Mouse (Mus musculus) ES-Bruce4 (cell line): ENCODE data around the gene Rps8. TPM values are rescaled to one million over a fixed set of nuclear protein-coding genes. Genes with fewer than 3 reads are reported as not detected.
A peak's percentile ranks its signal among the peaks of the same experiment; 100 is the strongest.
"Not testable (repeated sequence)": the region's sequence is repeated elsewhere in the genome, so short reads cannot be mapped to it uniquely, and the experiment has no call there.

Experiments
- H3K27ac ChIP-seq: 2 replicates; pipeline ENCODE4 v1.5.1; 2012; ENCODE audit warnings: low read length, inconsistent platforms; ENCODE audit not compliant: insufficient read depth
- H3K27me3 ChIP-seq: 2 replicates; pipeline ENCODE4 v1.6.1; 2012; ENCODE audit warnings: mild to moderate bottlenecking, low read length, inconsistent platforms; ENCODE audit not compliant: control insufficient read depth, poor library complexity, insufficient read depth, severe bottlenecking
- H3K36me3 ChIP-seq: 2 replicates; pipeline ENCODE4 v1.6.1; 2012; ENCODE audit warnings: inconsistent platforms, mild to moderate bottlenecking, low read length, moderate library complexity; ENCODE audit not compliant: control insufficient read depth, poor library complexity, insufficient read depth, severe bottlenecking
- H3K4me1 ChIP-seq: one replicate; pipeline ENCODE4 v1.8.1; 2011; ENCODE audit warnings: low read length; ENCODE audit not compliant: control insufficient read depth, insufficient read depth
- H3K4me3 ChIP-seq: 2 replicates; pipeline ENCODE4 v1.5.1; 2011; ENCODE audit warnings: low read depth, mild to moderate bottlenecking, low read length
- H3K9ac ChIP-seq: 2 replicates; pipeline ENCODE4 v1.6.1; 2012; ENCODE audit warnings: low read depth, mild to moderate bottlenecking, inconsistent platforms; ENCODE audit not compliant: poor library complexity, severe bottlenecking
- H3K9me3 ChIP-seq: replicated peaks from 2 replicates; pipeline ENCODE4 v1.6.1; 2012; ENCODE audit warnings: mild to moderate bottlenecking, low read length, inconsistent platforms; ENCODE audit not compliant: control insufficient read depth, poor library complexity, insufficient read depth, severe bottlenecking
- CTCF ChIP-seq: IDR thresholded peaks from one replicate; pipeline ENCODE4 v1.8.1; 2011; ENCODE audit warnings: low read depth, low read length
- EP300 ChIP-seq: IDR thresholded peaks from 2 replicates; pipeline ENCODE4 v1.6.1; 2011; ENCODE audit warnings: low read depth, low read length; ENCODE audit not compliant: insufficient read depth
- POLR2A ChIP-seq: IDR thresholded peaks from one replicate; pipeline ENCODE4 v1.8.1; 2011; ENCODE audit warnings: low read length; ENCODE audit not compliant: insufficient read depth
- polyA plus RNA-seq: library from polyadenylated mRNA; stranded (reverse); fragments of >200 nt; gene quantifications from 2 replicates; pipeline ENCODE4 v1.2.4, GENCODE M21; 2011; ENCODE audit warnings: low read depth; ENCODE audit not compliant: missing spikeins, insufficient read depth, insufficient read length

Rps8 gene
- polyA plus RNA-seq, 1 experiment, result 2,253 TPM

DNA sequence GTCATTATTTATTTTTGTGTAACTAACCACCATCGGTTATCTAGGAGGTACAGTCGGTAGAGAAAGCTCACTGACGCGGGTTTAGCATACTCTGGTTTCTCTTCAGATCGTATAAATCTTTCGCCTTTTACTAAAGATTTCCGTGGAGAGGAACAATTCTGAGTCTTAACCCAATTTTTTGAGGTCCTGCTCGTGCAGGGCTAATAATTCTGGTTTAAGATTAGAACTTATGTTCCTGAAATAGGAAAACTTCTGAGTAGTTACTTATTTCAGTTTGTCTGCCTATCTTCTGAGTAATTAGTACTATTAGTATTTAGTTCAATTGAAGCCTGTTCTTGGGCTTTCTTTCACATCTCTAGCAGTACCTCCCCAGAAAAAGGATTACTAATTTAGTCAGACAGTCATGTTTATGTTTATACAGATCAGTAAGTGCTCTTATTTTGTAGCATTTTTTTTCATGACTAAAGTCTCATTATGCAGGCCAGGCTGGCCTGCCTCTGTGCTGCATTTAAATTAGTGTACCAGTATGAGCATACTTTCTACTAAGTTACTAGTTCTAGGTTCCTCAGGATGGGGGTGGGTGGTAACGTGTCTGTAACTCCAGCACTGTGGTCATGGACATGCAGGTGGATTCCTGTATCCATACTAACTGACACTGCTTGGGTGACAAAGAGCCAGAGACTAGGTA, 34.0 kb upstream of the Rps8 start:
- Histone ChIP-seq H3K27ac (no peak overlapping the region), H3K9me3 (peaks cover 15% of the 10 kb centered on the region), H3K27me3 (no peaks in the 10 kb centered on the region), H3K9ac (peak overlapping the region; percentile 63; the same call in 1 of the 2 replicates), H3K4me3 (no peak overlapping the region), H3K36me3 (no peaks in the 10 kb centered on the region), H3K4me1 (no peaks in the 10 kb centered on the region)
- TF ChIP-seq EP300 (no peak), POLR2A (peak; percentile 76), CTCF (no peak)

DNA sequence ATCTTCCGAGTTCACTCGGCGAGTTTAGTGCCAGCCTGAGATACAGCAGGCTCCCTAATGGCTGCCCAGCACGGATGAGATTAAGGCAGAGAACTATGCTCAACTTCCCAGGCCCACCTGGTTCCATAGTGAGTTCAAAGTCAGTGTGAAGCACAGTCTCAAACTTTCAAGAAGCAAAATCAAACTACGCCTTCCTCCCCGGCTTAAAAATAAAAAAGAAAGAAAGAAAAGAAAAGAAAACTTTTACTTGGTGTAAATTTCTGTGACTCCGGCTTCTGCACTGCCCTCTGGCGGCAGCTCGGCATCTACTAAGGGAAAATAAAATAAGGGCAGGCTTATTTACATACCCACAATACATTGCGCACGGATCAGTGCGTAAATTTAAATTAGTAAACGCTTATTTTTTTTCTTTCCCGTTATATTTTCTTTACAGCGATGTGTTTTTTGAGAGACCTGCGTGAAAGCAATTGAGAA, 33.4 kb upstream of the Rps8 start:
- TF ChIP-seq POLR2A (no peak), EP300 (no peak), CTCF (peak; percentile 71)
- H3K9me3 ChIP-seq, result peaks cover 15% of the 10 kb centered on the region
- no peaks in the 10 kb centered on the region for H3K4me1 ChIP-seq
- no peaks in the 10 kb centered on the region for H3K36me3 ChIP-seq
- H3K4me3 ChIP-seq, result peak overlapping the region; percentile 28; the same call in 1 of the 2 replicates
- H3K9ac ChIP-seq, result peak overlapping the region; percentile 63
- no peak overlapping the region for H3K27ac ChIP-seq
- H3K27me3 ChIP-seq, result no peaks in the 10 kb centered on the region

DNA sequence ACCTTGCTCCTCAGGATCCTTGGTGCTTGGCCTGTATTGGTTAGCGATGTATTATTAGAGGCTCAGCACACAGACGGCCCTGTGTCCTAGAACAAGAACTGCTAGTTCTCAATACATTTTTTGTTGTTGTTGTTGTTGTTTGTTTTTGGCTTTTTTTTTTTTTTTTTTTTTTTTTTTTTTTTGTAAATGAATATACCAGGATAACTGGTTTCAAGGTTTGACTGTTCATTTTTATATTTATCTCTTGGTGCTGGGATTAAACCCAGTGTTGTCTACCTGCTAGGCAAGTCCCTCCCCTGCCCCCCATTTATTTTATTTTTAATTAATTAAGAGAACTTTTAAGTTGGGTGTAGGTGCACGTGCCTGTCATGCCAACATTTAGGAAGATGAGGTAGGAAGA, 32.9 kb upstream of the Rps8 start:
- H3K27ac ChIP-seq, result no peak overlapping the region
- no peaks in the 10 kb centered on the region for H3K4me1 ChIP-seq
- H3K9ac ChIP-seq, result peak overlapping the region; percentile 63
- H3K4me3 ChIP-seq, result peak overlapping the region; percentile 28; the same call in 1 of the 2 replicates
- H3K27me3 ChIP-seq, result no peaks in the 10 kb centered on the region
- TF ChIP-seq POLR2A (no peak), EP300 (no peak), CTCF (no peak)
- H3K9me3 ChIP-seq, result peaks cover 15% of the 10 kb centered on the region
- H3K36me3 ChIP-seq, result no peaks in the 10 kb centered on the region

DNA sequence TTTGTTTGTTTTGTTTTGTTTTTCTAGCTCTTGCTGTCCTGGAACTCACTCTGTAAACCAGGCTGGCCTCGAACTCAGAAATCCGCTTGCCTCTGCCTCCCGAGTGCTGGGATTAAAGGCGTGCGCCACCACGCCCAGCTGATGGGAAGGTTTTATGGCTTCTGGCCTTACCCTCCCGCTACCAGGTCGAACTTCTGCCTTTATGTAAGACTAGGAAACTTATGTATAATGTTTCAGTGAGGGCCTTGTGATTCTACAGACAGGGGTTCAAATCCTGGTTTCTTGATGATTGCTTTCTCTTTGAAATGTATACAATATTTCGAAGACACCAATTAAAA, 26.7 kb upstream of the Rps8 start:
- Histone ChIP-seq H3K9ac (peak overlapping the region; percentile 55; the same call in 1 of the 2 replicates), H3K4me3 (peak overlapping the region; percentile 87), H3K36me3 (peaks cover 24% of the 10 kb centered on the region)
- not testable (repeated sequence) for H3K27me3 ChIP-seq, H3K27ac ChIP-seq, H3K4me1 ChIP-seq, H3K9me3 ChIP-seq

DNA sequence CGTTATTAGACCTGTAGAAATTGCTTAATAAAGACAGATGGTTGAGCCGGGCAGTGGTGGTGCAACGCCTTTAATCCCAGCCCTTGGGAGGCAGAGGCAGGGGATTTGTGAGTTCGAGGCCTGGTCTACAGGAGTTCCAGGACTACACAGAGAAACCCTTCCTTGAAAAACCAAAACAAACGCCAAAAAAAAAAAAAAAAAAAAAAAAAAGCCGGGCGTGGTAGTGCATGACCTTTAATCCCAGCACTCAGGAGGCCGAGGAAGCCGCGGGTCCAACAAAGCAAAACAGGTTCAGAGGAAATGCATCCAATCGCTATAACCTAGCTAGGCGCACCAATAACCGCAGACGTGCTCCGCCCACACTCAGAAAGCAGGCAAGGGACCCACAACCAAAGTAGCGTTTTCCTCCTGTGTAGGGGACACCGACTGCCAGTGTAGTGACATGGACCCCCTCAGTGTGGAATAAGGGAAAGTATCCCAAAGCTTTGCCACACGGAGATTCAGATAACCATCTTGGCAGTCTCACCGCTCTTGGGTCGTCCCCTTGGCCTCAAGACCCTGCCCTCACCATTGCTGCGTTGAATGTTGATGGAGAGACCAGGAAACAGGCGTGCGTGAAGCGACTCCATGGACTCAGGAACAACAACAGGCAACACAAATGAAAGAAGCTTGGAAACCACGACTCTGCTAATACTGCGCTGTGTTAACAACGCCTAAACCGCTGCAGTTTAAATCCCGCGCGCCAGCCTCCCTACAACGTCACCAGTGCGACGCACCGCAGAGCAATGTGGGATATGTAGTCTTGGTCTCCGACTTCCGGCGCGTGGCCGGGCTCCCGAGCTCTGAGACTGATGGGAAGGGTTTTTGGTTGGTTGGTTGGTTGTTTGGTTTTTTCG, 26.1 kb upstream of the Rps8 start, which contains the start of gene Kif2c:
Kif2c (minus strand) TSS at position 777 of the 896 bp plus-strand sequence.
- Histone ChIP-seq H3K9me3 (no peaks in the 10 kb centered on the region), H3K36me3 (peaks cover 30% of the 10 kb centered on the region), H3K4me3 (peak within 1 kb of the TSS; percentile 87), H3K27ac (peak within 1 kb of the TSS; percentile 69), H3K4me1 (no peaks in the 10 kb centered on the region), H3K9ac (peak within 1 kb of the TSS; percentile 55), H3K27me3 (no peaks in the 10 kb centered on the region)
- TF ChIP-seq CTCF (no peak), EP300 (peak; percentile 46; the same call in 1 of the 2 replicates), POLR2A (peak; percentile 93)

DNA sequence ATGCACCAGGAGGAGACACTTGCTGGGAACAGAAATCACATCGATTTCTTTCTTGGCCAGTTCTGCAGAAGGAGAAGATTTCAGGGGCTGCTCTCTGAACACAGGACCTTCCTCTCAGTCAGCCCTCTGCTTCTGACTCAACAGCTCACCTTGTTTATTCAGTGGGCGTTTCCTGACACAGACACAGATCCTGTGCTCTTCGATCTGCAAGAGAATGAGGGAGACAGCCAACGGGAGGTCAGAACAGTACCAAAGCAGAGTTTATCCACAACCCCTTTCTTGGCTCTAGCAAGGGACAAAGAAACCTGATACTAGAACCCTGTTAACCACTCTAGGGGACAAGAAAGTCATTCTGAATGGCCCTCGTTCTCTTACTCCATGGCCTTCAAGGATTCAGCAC, 13.9 kb upstream of the Rps8 start:
- no peak overlapping the region for H3K9ac ChIP-seq
- H3K9me3 ChIP-seq, result no peaks in the 10 kb centered on the region
- peaks cover 5% of the 10 kb centered on the region for H3K4me1 ChIP-seq
- H3K27me3 ChIP-seq, result no peaks in the 10 kb centered on the region
- peaks cover 79% of the 10 kb centered on the region for H3K36me3 ChIP-seq
- H3K27ac ChIP-seq, result peak overlapping the region; percentile 88
- H3K4me3 ChIP-seq, result no peak overlapping the region
- TF ChIP-seq POLR2A, result no peak
- 0 out of 2 replicates have a peak, but pooled peaks have one; percentile 47 for TF ChIP-seq EP300
